Mouse (Mus musculus): ENCODE measurements at regions not wholly inside any gene's neighbourhood (a gene's known extent, or its start where the extent isn't known, plus 50 kb on each side); places are given as distances from the start of the nearest gene placed in this dataset.

DNA sequence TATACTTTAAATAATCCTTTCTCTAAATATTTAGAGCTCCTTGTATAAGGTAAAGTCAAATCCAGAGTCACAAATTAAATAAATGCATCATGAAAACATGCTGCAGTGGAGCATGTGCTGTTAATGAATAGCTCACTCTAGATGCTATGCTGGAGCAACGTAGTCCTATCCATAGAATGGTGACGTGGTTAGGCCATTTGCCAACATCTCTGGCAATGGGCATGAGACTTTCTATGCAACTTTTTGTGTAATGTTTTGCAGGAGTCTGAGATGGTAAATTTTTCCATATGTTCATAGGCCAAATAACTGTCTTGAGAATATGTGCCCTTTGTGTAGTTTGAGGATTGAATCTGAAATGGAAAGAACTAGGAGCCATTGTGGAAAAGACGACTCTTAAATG lies 653.1 kb upstream of the Adgrl4 start:
- no peak for TF ChIP-seq POLR2A (IDR thresholded peaks at IDR 0.05; ENCODE audit: insufficient read depth, low read depth, low read length)
- no peak for TF ChIP-seq CTCF (IDR thresholded peaks at IDR 0.05)
- no peak for TF ChIP-seq EP300 (IDR thresholded peaks at IDR 0.05; ENCODE audit: insufficient read depth, low read depth, low read length)

Data from heart, adult 2 months (tissue).